Mouse (Mus musculus): ENCODE measurements around the gene Cabs1. TPM values are rescaled to one million over a fixed set of nuclear protein-coding genes. Genes with fewer than 3 reads are reported as not detected.

Cabs1 gene
- 0.42 and 0.45 TPM in 2 replicates for total RNA-seq (2012; rRNA removed)

DNA sequence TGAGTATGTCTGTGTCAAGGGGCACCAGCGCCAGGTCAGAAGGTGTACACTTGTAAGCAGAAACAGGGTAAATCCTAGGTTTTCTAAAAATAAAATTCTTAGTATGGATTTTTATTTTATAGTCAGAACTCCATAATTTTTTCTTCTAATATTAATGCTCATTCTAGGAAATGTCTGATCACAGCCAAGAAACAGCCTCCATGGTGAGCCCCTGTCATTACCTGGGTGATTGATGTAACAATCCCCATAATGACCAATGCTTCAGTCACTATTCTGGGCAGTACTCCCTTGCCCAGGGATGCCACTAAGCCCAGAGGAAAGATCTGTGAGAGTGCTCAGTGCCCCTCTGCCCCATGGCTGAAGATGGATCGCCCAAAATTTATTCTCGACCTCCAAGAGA is at the start of gene Cabs1:
Gene Cabs1, plus strand, starts transcription at position 301 of the 400 bp plus-strand sequence.
- Histone ChIP-seq H3K4me1 (ENCODE audit: control insufficient read depth in 2 of 2, insufficient read depth in 2 of 2, low read length in 2 of 2, poor library complexity in 1 of 2) (no peaks in the 10 kb centered on the region), H3K36me3 (ENCODE audit: control insufficient read depth, insufficient read depth, low read length, poor library complexity, severe bottlenecking) (no peaks in the 10 kb centered on the region), H3K27ac (ENCODE audit: insufficient read depth, low read depth, low read length, poor library complexity, severe bottlenecking) (no peak within 1 kb of the TSS), H3K9ac (ENCODE audit: insufficient read depth, low read depth, low read length, poor library complexity, severe bottlenecking) (no peak within 1 kb of the TSS), H3K4me3 (ENCODE audit: insufficient read depth in 1 of 2, low read depth in 1 of 2, low read length in 2 of 2, poor library complexity in 1 of 2, severe bottlenecking in 1 of 2) (no peak within 1 kb of the TSS), H3K9me3 (ENCODE audit: control insufficient read depth, insufficient read depth, low read depth, low read length) (no peaks in the 10 kb centered on the region)
- no peak for DNase-seq (ENCODE audit: low read depth, low spot score)
- in situ Hi-C loops (cut with MboI; ENCODE audit: low sequenced_read_pairs in 2 of 2, unreplicated experiment in 2 of 2): no loop called here
- no peak for TF ChIP-seq ZC3H11A (IDR thresholded peaks at IDR 0.05; ENCODE audit: borderline replicate concordance, low read depth, low read length)
- TF ChIP-seq CHD2 (IDR thresholded peaks at IDR 0.05; ENCODE audit: low read depth, low read length): no peak
- no peak for TF ChIP-seq HCFC1 (IDR thresholded peaks at IDR 0.05; ENCODE audit: borderline replicate concordance, insufficient read depth, low read length)
- TF ChIP-seq MAFK (IDR thresholded peaks at IDR 0.05; ENCODE audit: insufficient read depth, low read depth, low read length): no peak
- no peak for TF ChIP-seq ZNF384 (IDR thresholded peaks at IDR 0.05; ENCODE audit: low read depth, low read length)

GRCm38 (mm10) chr5:87931603-87932002 is 47.6 kb upstream of the Cabs1 start:
- Histone ChIP-seq H3K27ac (ENCODE audit: insufficient read depth, low read depth, low read length, poor library complexity, severe bottlenecking) (no peak overlapping the region), H3K4me1 (ENCODE audit: control insufficient read depth in 2 of 2, insufficient read depth in 2 of 2, low read length in 2 of 2, poor library complexity in 1 of 2) (peaks cover 0 to 2% of the 10 kb centered on the region in 2 experiments; a peak in 1 of 4 replicates), H3K36me3 (ENCODE audit: control insufficient read depth, insufficient read depth, low read length, poor library complexity, severe bottlenecking) (no peaks in the 10 kb centered on the region), H3K9ac (ENCODE audit: insufficient read depth, low read depth, low read length, poor library complexity, severe bottlenecking) (no peak overlapping the region), H3K9me3 (ENCODE audit: control insufficient read depth, insufficient read depth, low read depth, low read length) (no peaks in the 10 kb centered on the region), H3K4me3 (ENCODE audit: insufficient read depth in 1 of 2, low read depth in 1 of 2, low read length in 2 of 2, poor library complexity in 1 of 2, severe bottlenecking in 1 of 2) (no peak overlapping the region)
- in situ Hi-C loops (cut with MboI; ENCODE audit: low sequenced_read_pairs in 2 of 2, unreplicated experiment in 2 of 2): no loop called here
- TF ChIP-seq CHD2 (IDR thresholded peaks at IDR 0.05; ENCODE audit: low read depth, low read length): no peak
- no peak for TF ChIP-seq MAFK (IDR thresholded peaks at IDR 0.05; ENCODE audit: insufficient read depth, low read depth, low read length)
- no peak for TF ChIP-seq ZC3H11A (IDR thresholded peaks at IDR 0.05; ENCODE audit: borderline replicate concordance, low read depth, low read length)
- no peak for TF ChIP-seq ZNF384 (IDR thresholded peaks at IDR 0.05; ENCODE audit: low read depth, low read length)
- TF ChIP-seq HCFC1 (IDR thresholded peaks at IDR 0.05; ENCODE audit: borderline replicate concordance, insufficient read depth, low read length): no peak
- no peak for DNase-seq (ENCODE audit: low read depth, low spot score)

DNA sequence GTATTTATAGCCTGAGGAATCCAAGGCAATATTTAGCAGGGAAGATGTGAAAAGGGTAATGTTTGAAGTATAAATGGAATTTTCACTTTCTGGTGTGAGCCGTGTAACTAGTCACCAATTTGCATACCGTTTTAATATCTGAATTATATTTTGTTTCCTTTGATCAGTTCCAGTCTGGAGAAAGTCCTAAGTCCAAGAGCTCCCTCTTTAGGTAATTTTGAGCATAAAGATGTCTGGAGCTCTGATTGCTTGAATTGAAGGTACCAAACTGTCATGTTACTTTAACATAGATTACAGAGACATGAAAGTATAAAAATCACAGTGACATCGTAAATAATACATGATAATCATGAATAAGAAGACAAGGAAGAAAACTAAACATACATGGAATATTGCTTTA is 38.5 kb upstream of the Cabs1 start:
- H3K9ac ChIP-seq (ENCODE audit: insufficient read depth, low read depth, low read length, poor library complexity, severe bottlenecking): no peak overlapping the region
- TF ChIP-seq CHD2 (IDR thresholded peaks at IDR 0.05; ENCODE audit: low read depth, low read length) (no peak), ZC3H11A (IDR thresholded peaks at IDR 0.05; ENCODE audit: borderline replicate concordance, low read depth, low read length) (no peak)
- DNase-seq (ENCODE audit: low read depth, low spot score): no peak
- in situ Hi-C loops (cut with MboI; ENCODE audit: low sequenced_read_pairs in 2 of 2, unreplicated experiment in 2 of 2): no loop called here
- no peak overlapping the region for H3K27ac ChIP-seq (ENCODE audit: insufficient read depth, low read depth, low read length, poor library complexity, severe bottlenecking)
- H3K9me3 ChIP-seq (ENCODE audit: control insufficient read depth, insufficient read depth, low read depth, low read length): no peaks in the 10 kb centered on the region
- no peaks in the 10 kb centered on the region for H3K4me1 ChIP-seq (ENCODE audit: control insufficient read depth in 2 of 2, insufficient read depth in 2 of 2, low read length in 2 of 2, poor library complexity in 1 of 2)
- no peak overlapping the region for H3K4me3 ChIP-seq (ENCODE audit: insufficient read depth in 1 of 2, low read depth in 1 of 2, low read length in 2 of 2, poor library complexity in 1 of 2, severe bottlenecking in 1 of 2)
- no peaks in the 10 kb centered on the region for H3K36me3 ChIP-seq (ENCODE audit: control insufficient read depth, insufficient read depth, low read length, poor library complexity, severe bottlenecking)

GRCm38 (mm10) chr5:87942515-87942914 is 36.7 kb upstream of the Cabs1 start:
- no peak overlapping the region for H3K27ac ChIP-seq (ENCODE audit: insufficient read depth, low read depth, low read length, poor library complexity, severe bottlenecking)
- H3K9ac ChIP-seq (ENCODE audit: insufficient read depth, low read depth, low read length, poor library complexity, severe bottlenecking): no peak overlapping the region
- H3K4me1 ChIP-seq (ENCODE audit: control insufficient read depth in 2 of 2, insufficient read depth in 2 of 2, low read length in 2 of 2, poor library complexity in 1 of 2): no peaks in the 10 kb centered on the region
- H3K36me3 ChIP-seq (ENCODE audit: control insufficient read depth, insufficient read depth, low read length, poor library complexity, severe bottlenecking): no peaks in the 10 kb centered on the region
- TF ChIP-seq ZC3H11A (IDR thresholded peaks at IDR 0.05; ENCODE audit: borderline replicate concordance, low read depth, low read length): no peak
- TF ChIP-seq MAFK (IDR thresholded peaks at IDR 0.05; ENCODE audit: insufficient read depth, low read depth, low read length): no peak
- no peak for DNase-seq (ENCODE audit: low read depth, low spot score)
- H3K4me3 ChIP-seq (ENCODE audit: insufficient read depth in 1 of 2, low read depth in 1 of 2, low read length in 2 of 2, poor library complexity in 1 of 2, severe bottlenecking in 1 of 2): no peak overlapping the region
- H3K9me3 ChIP-seq (ENCODE audit: control insufficient read depth, insufficient read depth, low read depth, low read length): no peaks in the 10 kb centered on the region
- in situ Hi-C loops (cut with MboI; ENCODE audit: low sequenced_read_pairs in 2 of 2, unreplicated experiment in 2 of 2): no loop called here

DNA sequence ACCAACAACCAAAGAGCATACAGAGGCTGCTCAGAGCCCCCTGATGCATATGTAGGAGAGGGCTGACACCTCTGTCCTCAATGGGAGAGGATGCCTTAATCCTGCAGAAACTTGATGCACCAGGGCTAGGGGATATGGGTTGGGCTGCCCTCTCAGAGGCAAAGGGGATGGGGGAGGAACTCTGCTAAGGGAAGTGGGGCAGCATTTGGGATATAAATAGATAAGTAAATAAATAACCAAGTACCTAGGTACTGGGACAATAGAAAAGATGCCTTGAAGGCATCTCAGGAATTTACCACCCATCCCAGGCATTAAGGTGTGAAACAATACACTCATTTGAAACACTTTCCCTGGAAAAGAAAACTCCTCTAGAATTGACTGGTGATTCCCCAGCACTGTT is 27.4 kb upstream of the Cabs1 start:
- DNase-seq (ENCODE audit: low read depth, low spot score): no peak
- H3K4me3 ChIP-seq (ENCODE audit: insufficient read depth in 1 of 2, low read depth in 1 of 2, low read length in 2 of 2, poor library complexity in 1 of 2, severe bottlenecking in 1 of 2): no peak overlapping the region
- H3K4me1 ChIP-seq (ENCODE audit: control insufficient read depth in 2 of 2, insufficient read depth in 2 of 2, low read length in 2 of 2, poor library complexity in 1 of 2): peaks cover 0 to 2% of the 10 kb centered on the region in 2 experiments; a peak in 1 of 4 replicates
- no peak overlapping the region for H3K27ac ChIP-seq (ENCODE audit: insufficient read depth, low read depth, low read length, poor library complexity, severe bottlenecking)
- in situ Hi-C loops (cut with MboI; ENCODE audit: low sequenced_read_pairs in 2 of 2, unreplicated experiment in 2 of 2): no loop called here
- no peak overlapping the region for H3K9ac ChIP-seq (ENCODE audit: insufficient read depth, low read depth, low read length, poor library complexity, severe bottlenecking)
- no peaks in the 10 kb centered on the region for H3K9me3 ChIP-seq (ENCODE audit: control insufficient read depth, insufficient read depth, low read depth, low read length)
- no peak for TF ChIP-seq ZNF384 (IDR thresholded peaks at IDR 0.05; ENCODE audit: low read depth, low read length)
- no peak for TF ChIP-seq HCFC1 (IDR thresholded peaks at IDR 0.05; ENCODE audit: borderline replicate concordance, insufficient read depth, low read length)
- no peak for TF ChIP-seq CHD2 (IDR thresholded peaks at IDR 0.05; ENCODE audit: low read depth, low read length)
- TF ChIP-seq MAFK (IDR thresholded peaks at IDR 0.05; ENCODE audit: insufficient read depth, low read depth, low read length): no peak
- no peak for TF ChIP-seq ZC3H11A (IDR thresholded peaks at IDR 0.05; ENCODE audit: borderline replicate concordance, low read depth, low read length)
- H3K36me3 ChIP-seq (ENCODE audit: control insufficient read depth, insufficient read depth, low read length, poor library complexity, severe bottlenecking): no peaks in the 10 kb centered on the region

Measured in ES-E14 (cell line).